Mouse (Mus musculus) kidney, adult 2 months (tissue): ENCODE measurements at regions not wholly inside any gene's neighbourhood (a gene's known extent, or its start where the extent isn't known, plus 50 kb on each side); places are given as distances from the start of the nearest gene placed in this dataset.

Source experiments
- CTCF ChIP-seq: fragments of 200-500 bp; conservative IDR thresholded peaks from 2 replicates; pipeline ENCODE4 v1.5.1; 2011; ENCODE audit warnings: low read depth, mild to moderate bottlenecking, control low read depth, low read length, moderate library complexity, mixed read lengths; ENCODE audit not compliant: insufficient read depth, insufficient read length
- POLR2A ChIP-seq: fragments of 200-500 bp; IDR thresholded peaks from one replicate; pipeline ENCODE4 v1.6.1; 2011; ENCODE audit warnings: low read depth, low read length, control low read depth

DNA sequence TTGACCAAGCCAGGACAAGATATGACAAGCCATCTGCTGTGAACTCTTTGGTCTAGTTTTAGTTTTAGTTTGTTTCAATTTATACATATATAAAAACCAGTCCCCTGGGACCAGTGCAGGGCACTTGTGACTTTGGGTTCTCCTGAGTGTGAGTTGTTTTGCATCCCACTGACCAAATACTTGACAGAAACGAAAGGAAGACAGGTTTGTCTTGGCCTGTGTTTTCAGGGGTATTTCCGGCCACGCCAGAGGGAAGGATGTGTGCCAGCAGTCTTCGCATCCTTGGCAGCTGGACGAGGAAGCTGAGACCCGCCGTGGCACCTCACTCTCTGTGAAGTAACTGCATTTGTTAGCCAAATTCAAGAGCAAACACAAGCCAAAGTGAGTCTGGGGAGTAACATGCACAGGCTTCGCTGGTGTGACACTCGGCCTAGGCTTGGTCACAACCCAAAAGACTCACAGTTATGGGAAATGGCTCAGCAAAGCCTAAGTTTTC is 101.5 kb upstream of the Egln3 start:
- TF ChIP-seq CTCF, result no peak
- TF ChIP-seq POLR2A, result no peak
